Mouse (Mus musculus): Measurements from ENCODE around the gene Dtymk. TPM values are rescaled to one million over a fixed set of nuclear protein-coding genes. Genes with fewer than 3 reads are reported as not detected.

The Dtymk gene
- polyA plus RNA-seq, 1 experiment: 36.7 TPM

- H3K36me3 ChIP-seq (ENCODE audit: control insufficient read depth, insufficient read depth, low read length): no peaks in the 10 kb centered on the region; the same call in 1 of the 2 replicates
- H3K4me1 ChIP-seq (ENCODE audit: control insufficient read depth, insufficient read depth, low read length): peaks cover 13% of the 10 kb centered on the region; the same call in 1 of the 2 replicates
- no peaks in the 10 kb centered on the region for H3K27me3 ChIP-seq (replicated peaks; ENCODE audit: control insufficient read depth, insufficient read depth, low read length)
- DNase-seq: no peak
- no peak for TF ChIP-seq CTCF (conservative IDR thresholded peaks at IDR 0.05; ENCODE audit: insufficient read depth, insufficient read length, low read depth, low read length)
- no peak overlapping the region for H3K27ac ChIP-seq (ENCODE audit: insufficient read depth, low read depth, low read length)
- H3K4me3 ChIP-seq (ENCODE audit: insufficient read depth, low read depth, low read length): no peak overlapping the region
- 73% methylated on average over 1 of the region's 1 CpGs for WGBS
Observed at GRCm38 (mm10) chr1:93748539-93748938, 53.2 kb downstream of the Dtymk start.

GRCm38 (mm10) chr1:93746179-93746578, 55.6 kb downstream of the Dtymk start:
- Histone ChIP-seq H3K4me1 (ENCODE audit: control insufficient read depth, insufficient read depth, low read length) (peaks cover 8% of the 10 kb centered on the region; the same call in 1 of the 2 replicates), H3K27me3 (replicated peaks; ENCODE audit: control insufficient read depth, insufficient read depth, low read length) (no peaks in the 10 kb centered on the region), H3K36me3 (ENCODE audit: control insufficient read depth, insufficient read depth, low read length) (no peaks in the 10 kb centered on the region; the same call in 1 of the 2 replicates), H3K4me3 (ENCODE audit: insufficient read depth, low read depth, low read length) (no peak overlapping the region), H3K27ac (ENCODE audit: insufficient read depth, low read depth, low read length) (no peak overlapping the region)
- 74% methylated on average over 5 of the region's 5 CpGs for WGBS
- TF ChIP-seq POLR2A (IDR thresholded peaks at IDR 0.05; ENCODE audit: low read depth, low read length): no peak
- TF ChIP-seq CTCF (conservative IDR thresholded peaks at IDR 0.05; ENCODE audit: insufficient read depth, insufficient read length, low read depth, low read length): no peak
- no peak for DNase-seq

- H3K27ac ChIP-seq (ENCODE audit: insufficient read depth, low read depth, low read length): no peak overlapping the region
- H3K27me3 ChIP-seq (replicated peaks; ENCODE audit: control insufficient read depth, insufficient read depth, low read length): no peaks in the 10 kb centered on the region
- no peak overlapping the region for H3K4me3 ChIP-seq (ENCODE audit: insufficient read depth, low read depth, low read length)
- DNase-seq: no peak
- H3K4me1 ChIP-seq (ENCODE audit: control insufficient read depth, insufficient read depth, low read length): peaks cover 4% of the 10 kb centered on the region; the same call in 1 of the 2 replicates
- TF ChIP-seq POLR2A (IDR thresholded peaks at IDR 0.05; ENCODE audit: low read depth, low read length) (no peak), CTCF (conservative IDR thresholded peaks at IDR 0.05; ENCODE audit: insufficient read depth, insufficient read length, low read depth, low read length) (no peak)
- no peaks in the 10 kb centered on the region; the same call in 1 of the 2 replicates for H3K36me3 ChIP-seq (ENCODE audit: control insufficient read depth, insufficient read depth, low read length)
Observed at GRCm38 (mm10) chr1:93742910-93743309, 58.8 kb downstream of the Dtymk start.

Other genes starting within 250 kb of the Dtymk start
- 102 and 103 TPM in 2 replicates for gene Stk25, start 143.3 kb downstream of the Dtymk start, polyA plus RNA-seq (2012; rRNA removed)
- 55.9 and 62.3 TPM in 2 replicates for gene Bok, start 116.3 kb downstream of the Dtymk start, polyA plus RNA-seq (2012; rRNA removed)
- gene Atg4b, start 50.4 kb downstream of the Dtymk start, polyA plus RNA-seq (2012; rRNA removed): 43.7 and 46.3 TPM in 2 replicates
- 181 and 226 TPM in 2 replicates for gene Thap4, start 47.1 kb downstream of the Dtymk start, polyA plus RNA-seq (2012; rRNA removed)
- gene Ing5, start 2.0 kb upstream of the Dtymk start, polyA plus RNA-seq (2012; rRNA removed): 6.0 and 6.4 TPM in 2 replicates
- 39.4 and 44.1 TPM in 2 replicates for gene D2hgdh, start 23.0 kb upstream of the Dtymk start, polyA plus RNA-seq (2012; rRNA removed)
- 0.08 and 0.19 TPM in 2 replicates for gene Gal3st2, start 59.4 kb upstream of the Dtymk start, polyA plus RNA-seq (2012; rRNA removed)
- 0.75 TPM in 1 of 2 replicates, not detected in the other for gene Gal3st2b, start 116.4 kb upstream of the Dtymk start, polyA plus RNA-seq (2012; rRNA removed)
- not detected in 2 replicates for gene Gal3st2c, start 188.6 kb upstream of the Dtymk start, polyA plus RNA-seq (2012; rRNA removed)
- gene Neu4, start 218.5 kb upstream of the Dtymk start, polyA plus RNA-seq (2012; rRNA removed): not detected in 2 replicates